Mouse (Mus musculus): ENCODE results near the gene Tm7sf3. TPM values are rescaled to one million over a fixed set of nuclear protein-coding genes. Genes with fewer than 3 reads are reported as not detected.

Gene Tm7sf3
- polyA plus RNA-seq, 2 experiments = 11.2 to 24.8 TPM

DNA sequence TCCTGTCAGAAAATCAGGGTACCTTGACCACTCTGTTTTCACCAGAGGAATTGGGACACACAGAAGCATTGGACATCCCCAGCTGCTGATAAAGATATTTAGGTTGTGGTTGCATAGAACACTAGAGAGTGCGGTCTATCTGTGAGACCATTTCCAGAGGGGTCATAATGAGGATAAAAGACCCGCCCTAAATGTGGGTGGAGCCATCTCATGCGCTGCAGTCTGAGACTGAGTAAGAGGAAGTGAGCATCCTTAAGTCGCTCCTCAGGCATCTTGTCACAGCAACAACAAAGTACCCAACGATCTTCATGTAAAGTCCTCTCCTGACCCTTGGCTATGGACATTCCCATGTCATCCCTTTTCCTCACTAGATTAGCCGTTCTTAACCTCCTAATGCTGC, 24.2 kb upstream of the Tm7sf3 start:
- DNase-seq (ENCODE audit: low read depth in 3 of 3, low spot score in 3 of 3) (no peak), ATAC-seq (ENCODE audit: insufficient read depth) (no peak)
- no peaks in the 10 kb centered on the region for H3K4me1 ChIP-seq (replicated peaks; ENCODE audit: control insufficient read depth in 2 of 2, insufficient read depth in 2 of 2, low read length in 1 of 2)
- TF ChIP-seq CTCF (IDR thresholded peaks at IDR 0.05; ENCODE audit: low read depth) (no peak), EP300 (IDR thresholded peaks at IDR 0.05; ENCODE audit: low read depth) (no peak)
- 47% methylated on average over 6 of the region's 6 CpGs for WGBS (ENCODE audit: insufficient replicate concordance)
- H3K9me3 ChIP-seq (ENCODE audit: control insufficient read depth, low read length) = no peaks in the 10 kb centered on the region; the same call in 1 of the 2 replicates
- no peak overlapping the region for H3K4me3 ChIP-seq (ENCODE audit: insufficient read depth in 1 of 2, low read depth in 2 of 2, low read length in 2 of 2)
- H3K27me3 ChIP-seq (ENCODE audit: control insufficient read depth, insufficient read depth, low read length) = no peaks in the 10 kb centered on the region
- H3K27ac ChIP-seq = no peak overlapping the region
- H3K36me3 ChIP-seq (replicated peaks; ENCODE audit: control insufficient read depth, insufficient read depth, low read depth) = no peaks in the 10 kb centered on the region
- no peak overlapping the region for H3K4me2 ChIP-seq (ENCODE audit: low read depth)
- no peak overlapping the region for H3K9ac ChIP-seq (replicated peaks)

DNA sequence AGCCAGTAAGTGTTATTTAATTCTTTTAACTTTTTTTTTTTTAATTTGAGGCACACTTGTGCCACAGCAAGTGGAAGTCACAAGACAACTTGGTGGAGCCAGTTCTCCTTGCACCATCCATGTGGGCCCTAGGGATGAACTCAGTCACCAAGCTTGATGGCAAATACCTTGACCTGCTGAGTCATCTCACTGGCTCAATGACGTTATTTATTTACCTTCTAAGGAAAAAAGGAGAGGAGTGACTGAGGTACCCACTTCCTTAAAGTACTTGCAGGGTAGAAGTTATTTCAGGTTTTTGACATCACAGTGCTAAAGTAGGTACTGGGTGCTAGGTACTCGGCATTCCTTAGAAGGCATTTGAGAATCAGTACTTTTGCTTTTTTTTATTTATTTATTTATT, 22.8 kb upstream of the Tm7sf3 start:
- Histone ChIP-seq H3K9me3 (ENCODE audit: control insufficient read depth, low read length) (no peaks in the 10 kb centered on the region; the same call in 1 of the 2 replicates), H3K27me3 (ENCODE audit: control insufficient read depth, insufficient read depth, low read length) (no peaks in the 10 kb centered on the region), H3K4me2 (ENCODE audit: low read depth) (no peak overlapping the region), H3K27ac (no peak overlapping the region), H3K4me1 (replicated peaks; ENCODE audit: control insufficient read depth in 2 of 2, insufficient read depth in 2 of 2, low read length in 1 of 2) (no peaks in the 10 kb centered on the region), H3K36me3 (replicated peaks; ENCODE audit: control insufficient read depth, insufficient read depth, low read depth) (no peaks in the 10 kb centered on the region), H3K9ac (replicated peaks) (no peak overlapping the region), H3K4me3 (ENCODE audit: insufficient read depth in 1 of 2, low read depth in 2 of 2, low read length in 2 of 2) (no peak overlapping the region)
- DNase-seq (ENCODE audit: low read depth in 3 of 3, low spot score in 3 of 3) (no peak), ATAC-seq (ENCODE audit: insufficient read depth) (peak; percentile 55; the same call in 1 of the 2 replicates)
- 37% methylated on average over 2 of the region's 2 CpGs for WGBS (ENCODE audit: insufficient replicate concordance)
- TF ChIP-seq EP300 (IDR thresholded peaks at IDR 0.05; ENCODE audit: low read depth) = no peak
- no peak for TF ChIP-seq CTCF (IDR thresholded peaks at IDR 0.05; ENCODE audit: low read depth)

DNA sequence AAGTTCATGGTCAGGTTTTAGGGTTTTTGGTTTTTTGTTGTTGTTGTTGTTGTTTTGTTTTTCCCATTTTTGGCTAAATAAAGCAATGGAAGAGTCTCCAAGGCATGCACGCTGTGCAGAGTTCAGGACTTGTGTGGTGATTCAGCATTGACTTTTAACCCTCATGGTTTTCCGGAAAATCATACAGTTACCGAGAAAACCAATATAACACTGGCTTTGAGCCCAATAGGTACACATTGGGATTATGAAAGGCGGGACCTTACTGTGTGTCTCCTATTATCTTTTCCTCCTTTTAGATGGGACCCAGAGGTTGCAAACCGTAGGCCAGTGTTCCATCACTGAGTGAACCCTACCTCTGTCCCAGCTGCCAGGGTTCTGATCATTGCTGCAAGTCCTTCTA, 22.3 kb upstream of the Tm7sf3 start:
- no peaks in the 10 kb centered on the region for H3K27me3 ChIP-seq (ENCODE audit: control insufficient read depth, insufficient read depth, low read length)
- TF ChIP-seq EP300 (IDR thresholded peaks at IDR 0.05; ENCODE audit: low read depth) = no peak
- no peak overlapping the region for H3K4me3 ChIP-seq (ENCODE audit: insufficient read depth in 1 of 2, low read depth in 2 of 2, low read length in 2 of 2)
- no peak overlapping the region for H3K9ac ChIP-seq (replicated peaks)
- no peak overlapping the region for H3K4me2 ChIP-seq (ENCODE audit: low read depth)
- no peaks in the 10 kb centered on the region for H3K9me3 ChIP-seq (ENCODE audit: control insufficient read depth, low read length)
- no peak overlapping the region for H3K27ac ChIP-seq
- ATAC-seq (ENCODE audit: insufficient read depth) = no peak
- H3K4me1 ChIP-seq (replicated peaks; ENCODE audit: control insufficient read depth in 2 of 2, insufficient read depth in 2 of 2, low read length in 1 of 2) = no peaks in the 10 kb centered on the region
- H3K36me3 ChIP-seq (replicated peaks; ENCODE audit: control insufficient read depth, insufficient read depth, low read depth) = no peaks in the 10 kb centered on the region
- DNase-seq (ENCODE audit: low read depth in 3 of 3, low spot score in 3 of 3) = no peak
- 68% methylated on average over 5 of the region's 5 CpGs for WGBS (ENCODE audit: insufficient replicate concordance)

DNA sequence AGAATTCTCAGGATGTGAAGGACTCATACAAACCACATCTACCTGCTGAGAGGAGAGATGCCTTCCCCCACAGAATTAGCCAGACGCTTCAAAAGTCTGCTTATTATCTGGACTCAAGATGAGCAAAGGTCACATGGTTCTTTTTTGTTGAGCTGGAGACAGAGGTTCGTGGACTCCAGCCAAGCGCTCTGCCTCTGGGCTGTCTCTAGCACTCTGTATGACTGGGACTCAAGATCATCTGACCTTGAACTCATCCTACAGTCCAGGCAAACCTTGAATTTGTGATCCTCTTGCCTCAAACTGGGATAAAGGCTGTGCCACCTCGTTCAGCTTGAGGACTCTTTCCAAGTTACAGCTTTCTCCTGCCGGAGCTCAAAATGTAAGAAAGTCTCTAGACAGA, 21.5 kb upstream of the Tm7sf3 start:
- ATAC-seq (ENCODE audit: insufficient read depth) (no peak), DNase-seq (ENCODE audit: low read depth in 3 of 3, low spot score in 3 of 3) (no peak)
- 57% methylated on average over 5 of the region's 5 CpGs for WGBS (ENCODE audit: insufficient replicate concordance)
- Histone ChIP-seq H3K4me2 (ENCODE audit: low read depth) (no peak overlapping the region), H3K4me1 (replicated peaks; ENCODE audit: control insufficient read depth in 2 of 2, insufficient read depth in 2 of 2, low read length in 1 of 2) (no peaks in the 10 kb centered on the region), H3K27me3 (ENCODE audit: control insufficient read depth, insufficient read depth, low read length) (no peaks in the 10 kb centered on the region), H3K27ac (no peak overlapping the region), H3K9me3 (ENCODE audit: control insufficient read depth, low read length) (no peaks in the 10 kb centered on the region), H3K36me3 (replicated peaks; ENCODE audit: control insufficient read depth, insufficient read depth, low read depth) (no peaks in the 10 kb centered on the region), H3K9ac (replicated peaks) (no peak overlapping the region), H3K4me3 (ENCODE audit: insufficient read depth in 1 of 2, low read depth in 2 of 2, low read length in 2 of 2) (no peak overlapping the region)
- no peak for TF ChIP-seq EP300 (IDR thresholded peaks at IDR 0.05; ENCODE audit: low read depth)
- no peak for TF ChIP-seq CTCF (IDR thresholded peaks at IDR 0.05; ENCODE audit: low read depth)

DNA sequence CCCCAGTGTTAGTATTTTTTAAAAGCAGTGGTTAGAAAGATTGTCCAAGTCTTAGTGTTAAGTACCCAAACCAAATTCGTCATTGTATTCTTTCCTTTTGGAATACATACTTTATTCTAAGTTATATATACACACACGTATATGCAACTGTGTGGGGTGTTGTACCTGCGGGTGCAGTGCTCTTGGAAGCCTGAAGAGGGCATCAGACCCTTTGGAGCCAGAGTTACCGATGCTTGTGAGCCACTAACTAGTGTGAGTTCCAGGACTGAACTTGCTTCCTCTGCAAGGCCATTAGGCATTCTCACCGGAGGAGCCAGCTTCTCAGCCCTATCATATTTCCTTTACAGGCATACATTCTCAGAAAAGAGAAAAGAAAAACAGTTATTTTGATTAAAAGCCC, 20.1 kb upstream of the Tm7sf3 start:
- Histone ChIP-seq H3K4me2 (ENCODE audit: low read depth) (no peak overlapping the region), H3K36me3 (replicated peaks; ENCODE audit: control insufficient read depth, insufficient read depth, low read depth) (no peaks in the 10 kb centered on the region), H3K4me1 (replicated peaks; ENCODE audit: control insufficient read depth in 2 of 2, insufficient read depth in 2 of 2, low read length in 1 of 2) (no peaks in the 10 kb centered on the region), H3K27ac (no peak overlapping the region), H3K4me3 (ENCODE audit: insufficient read depth in 1 of 2, low read depth in 2 of 2, low read length in 2 of 2) (no peak overlapping the region), H3K9ac (replicated peaks) (no peak overlapping the region), H3K27me3 (ENCODE audit: control insufficient read depth, insufficient read depth, low read length) (no peaks in the 10 kb centered on the region), H3K9me3 (ENCODE audit: control insufficient read depth, low read length) (no peaks in the 10 kb centered on the region)
- 19% methylated on average over 5 of the region's 5 CpGs for WGBS (ENCODE audit: insufficient replicate concordance)
- DNase-seq (ENCODE audit: low read depth in 3 of 3, low spot score in 3 of 3) (no peak), ATAC-seq (ENCODE audit: insufficient read depth) (peak; percentile 34; the same call in 1 of the 2 replicates)
- peak; percentile 86 for TF ChIP-seq CTCF (IDR thresholded peaks at IDR 0.05; ENCODE audit: low read depth)
- no peak for TF ChIP-seq EP300 (IDR thresholded peaks at IDR 0.05; ENCODE audit: low read depth)
